Mouse (Mus musculus): ENCODE data around the gene Usp9x.

DNA sequence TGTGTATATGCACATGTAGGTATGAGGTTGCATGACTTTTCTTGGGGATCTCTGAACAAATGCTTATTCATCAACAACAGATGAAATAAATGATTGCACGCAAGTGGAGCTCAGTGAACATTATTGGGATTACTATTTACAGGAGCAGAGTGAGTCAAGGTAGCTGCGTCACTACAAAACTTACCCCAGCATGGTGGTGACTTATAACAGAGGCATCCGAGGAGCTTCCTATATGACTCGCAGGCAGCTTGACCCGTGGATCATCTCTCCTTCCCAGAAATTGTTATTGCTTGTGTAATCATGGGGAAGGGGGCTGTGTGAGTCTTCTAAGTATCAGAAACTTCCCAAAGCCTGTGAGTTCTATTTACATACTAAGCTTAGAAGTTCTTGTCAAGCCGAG is 41.3 kb upstream of the Usp9x start:
- TF ChIP-seq TCF12 (IDR thresholded peaks at IDR 0.05; ENCODE audit: low read depth, low read length) (no peak), CHD1 (IDR thresholded peaks at IDR 0.05; ENCODE audit: low read depth, low read length) (no peak)
